Mouse (Mus musculus) liver, embryonic 11.5 days (tissue): ENCODE measurements around the gene Sirt5. TPM values are rescaled to one million over a fixed set of nuclear protein-coding genes. Genes with fewer than 3 reads are reported as not detected.

Experiments used
- ATAC-seq: fragments of 200-750 bp; cut with Nextera tagmentation; replicated peaks from 2 replicates; pipeline ENCODE4 v1.8.0; 2017; ENCODE audit warnings: moderate number of reproducible peaks, mild to moderate bottlenecking, moderate TSS enrichment, moderate library complexity; ENCODE audit not compliant: low FRiP score
- DNase-seq: peaks from one replicate; pipeline ENCODE4 v3.0.0-alpha.2; 2017; ENCODE audit warnings: low spot score
- H3K27ac ChIP-seq: fragments of 300-500 bp; sonication (generic); 2 replicates; pipeline ENCODE4 v1.5.1; 2014; ENCODE audit warnings: mild to moderate bottlenecking, low read depth, low read length, control low read depth
- H3K27me3 ChIP-seq: fragments of 300-500 bp; sonication (generic); replicated peaks from 2 replicates; pipeline ENCODE4 v1.6.1; 2014; ENCODE audit warnings: low read length, mixed read lengths; ENCODE audit not compliant: control insufficient read depth, insufficient read depth
- H3K36me3 ChIP-seq: fragments of 300-500 bp; sonication (generic); 2 replicates; pipeline ENCODE4 v1.6.1; 2014; ENCODE audit warnings: mild to moderate bottlenecking, low read length, moderate library complexity, mixed read lengths; ENCODE audit not compliant: control insufficient read depth, insufficient read depth
- H3K4me1 ChIP-seq: fragments of 300-500 bp; sonication (generic); replicated peaks from 2 replicates; pipeline ENCODE4 v1.6.1; 2014; ENCODE audit warnings: low read length, mixed read lengths; ENCODE audit not compliant: control insufficient read depth, insufficient read depth
- H3K4me2 ChIP-seq: fragments of 300-500 bp; sonication (generic); 2 replicates; pipeline ENCODE4 v1.6.1; 2014; ENCODE audit warnings: mild to moderate bottlenecking, control low read depth, moderate library complexity
- H3K4me3 ChIP-seq: fragments of 300-500 bp; sonication (generic); 2 replicates; pipeline ENCODE4 v1.5.1; 2014; ENCODE audit warnings: low read depth, low read length, control low read depth
- H3K9ac ChIP-seq: fragments of 300-500 bp; sonication (generic); 2 replicates; pipeline ENCODE4 v1.6.1; 2014; ENCODE audit warnings: low read depth, low read length, control low read depth
- H3K9me3 ChIP-seq: fragments of 300-500 bp; sonication (generic); 2 replicates; pipeline ENCODE4 v1.6.1; 2016; ENCODE audit warnings: low read length, inconsistent platforms, mixed read lengths; ENCODE audit not compliant: control insufficient read depth
- WGBS: fragments of 180-500 bp; shearing (Covaris S2); extraction: QIAGEN DNeasy Blood & Tissue Kit; methylation state at CpG from one replicate; pipeline ENCODE4 v1.1.7; 2014; 5-methylcytosine and 5-hydroxymethylcytosine counted together
- polyA plus RNA-seq: library from polyadenylated mRNA; unstranded; fragments of >200 nt; fragmentation: Nextera tagmentation; extraction: Ambion mirVana; gene quantifications from 2 replicates; pipeline ENCODE4 v1.2.1, GENCODE M21; 2014

Sirt5 gene
- polyA plus RNA-seq, 1 experiment from 2014 or later, result 12.9 TPM

DNA sequence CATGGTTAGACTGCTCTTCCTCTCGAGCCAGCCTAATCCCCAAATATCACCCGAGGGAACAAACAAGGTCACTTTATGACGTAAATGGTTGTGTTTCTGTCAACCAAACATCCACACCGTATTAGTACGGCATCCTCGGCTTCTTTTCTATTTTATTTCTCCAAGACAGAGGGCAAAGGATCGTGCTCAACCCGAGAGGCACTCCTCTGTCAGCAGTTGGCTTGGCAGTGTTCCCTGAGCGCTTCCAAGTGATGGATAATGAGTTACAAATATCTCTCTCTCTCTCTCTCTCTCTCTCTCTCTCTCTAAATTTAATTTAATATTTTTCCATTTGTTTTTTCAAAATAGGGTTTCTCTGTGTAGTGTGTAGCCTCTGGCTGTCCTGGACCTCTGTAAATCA is 2.9 kb upstream of the Sirt5 start:
- no peak overlapping the region for H3K4me2 ChIP-seq
- no peaks in the 10 kb centered on the region for H3K27me3 ChIP-seq
- DNase-seq (no peak), ATAC-seq (no peak)
- H3K9ac ChIP-seq, result no peak overlapping the region
- no peak overlapping the region for H3K27ac ChIP-seq
- H3K36me3 ChIP-seq, result no peaks in the 10 kb centered on the region
- 77% methylated on average over 9 of the region's 9 CpGs for WGBS
- H3K4me1 ChIP-seq, result 0 out of 2 replicates have a peak, but pooled peaks cover 4% of the 10 kb centered on the region
- no peak overlapping the region for H3K4me3 ChIP-seq
- H3K9me3 ChIP-seq, result no peaks in the 10 kb centered on the region

DNA sequence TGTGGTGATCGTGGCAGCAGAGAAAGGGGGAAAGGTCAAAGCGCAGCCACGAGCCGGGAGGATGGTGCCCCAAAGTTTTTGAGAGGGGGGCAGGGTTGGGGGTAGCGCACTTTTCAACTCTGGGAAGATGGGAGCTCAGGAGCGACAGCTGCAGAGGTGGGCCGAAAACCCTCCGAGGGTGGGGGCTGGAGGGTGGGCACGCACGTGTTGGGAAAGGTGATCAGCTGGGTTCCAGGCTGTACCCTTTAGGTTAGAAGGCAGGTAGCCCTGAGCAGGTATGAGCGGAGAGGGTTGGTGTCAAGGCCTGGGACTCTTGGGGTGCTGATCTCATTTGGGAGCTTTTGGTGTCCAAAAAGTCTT is 509 bp downstream of the Sirt5 start:
- Histone ChIP-seq H3K4me1 (0 out of 2 replicates have a peak, but pooled peaks cover 4% of the 10 kb centered on the region), H3K4me2 (peak overlapping the region; percentile 87), H3K27me3 (no peaks in the 10 kb centered on the region), H3K4me3 (peak overlapping the region; percentile 72), H3K9ac (peak overlapping the region; percentile 70), H3K36me3 (peaks cover 2% of the 10 kb centered on the region; the same call in 1 of the 2 replicates), H3K9me3 (no peaks in the 10 kb centered on the region), H3K27ac (0 out of 2 replicates have a peak overlapping the region, but pooled peaks have one; percentile 5)
- 9% methylated on average over 11 of the region's 11 CpGs for WGBS
- no peak for DNase-seq
- no peak for ATAC-seq

DNA sequence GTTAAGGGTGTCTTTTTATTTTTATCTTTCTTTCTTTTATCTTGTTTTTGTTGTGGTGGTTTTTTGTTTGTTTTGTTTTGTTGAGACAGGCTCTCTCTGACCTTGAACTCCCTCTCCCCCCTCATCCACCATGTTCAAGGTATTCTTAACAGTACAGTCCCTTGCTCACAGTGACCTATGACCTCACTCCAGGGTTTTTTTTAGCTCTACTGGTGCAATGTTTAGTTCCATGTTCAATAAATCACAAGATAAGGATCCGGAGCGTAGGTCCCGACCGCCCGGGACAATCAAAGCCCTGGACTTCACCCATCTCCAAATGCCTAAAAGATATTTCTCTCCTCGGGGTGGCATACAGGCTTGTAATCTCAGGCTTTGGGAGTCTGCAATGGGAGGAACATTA is 4.8 kb downstream of the Sirt5 start:
- H3K4me3 ChIP-seq, result no peak overlapping the region
- H3K9me3 ChIP-seq, result no peaks in the 10 kb centered on the region
- H3K36me3 ChIP-seq, result peaks cover 17% of the 10 kb centered on the region
- 78% methylated on average over 6 of the region's 6 CpGs for WGBS
- H3K27me3 ChIP-seq, result no peaks in the 10 kb centered on the region
- no peak overlapping the region for H3K9ac ChIP-seq
- H3K4me1 ChIP-seq, result peaks cover 4% of the 10 kb centered on the region; the same call in 1 of the 2 replicates
- H3K27ac ChIP-seq, result no peak overlapping the region
- ATAC-seq, result no peak
- H3K4me2 ChIP-seq, result no peak overlapping the region
- DNase-seq, result no peak

DNA sequence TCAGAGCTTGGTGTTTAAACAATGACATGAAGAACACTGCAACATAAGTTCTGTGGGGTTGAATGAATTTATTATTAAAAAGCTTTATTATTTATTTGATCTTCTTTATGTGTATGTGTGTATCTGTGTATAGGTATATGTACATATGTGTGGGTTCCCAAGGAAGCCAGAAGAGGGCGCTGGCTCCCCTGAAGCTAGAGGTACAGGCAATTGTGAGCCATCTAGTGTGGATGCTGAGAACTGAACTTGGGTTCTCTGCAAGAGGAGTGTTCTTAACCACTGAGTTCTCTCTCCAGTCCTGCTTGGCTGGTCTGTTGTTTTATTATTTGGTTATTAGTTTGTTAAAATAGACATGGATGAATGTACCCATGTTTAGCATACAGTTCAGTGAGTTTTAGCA is 7.6 kb downstream of the Sirt5 start:
- no peak overlapping the region for H3K4me2 ChIP-seq
- no peak overlapping the region for H3K4me3 ChIP-seq
- H3K4me1 ChIP-seq, result no peaks in the 10 kb centered on the region; the same call in 1 of the 2 replicates
- no peak overlapping the region for H3K9ac ChIP-seq
- no peaks in the 10 kb centered on the region for H3K27me3 ChIP-seq
- ATAC-seq (no peak), DNase-seq (no peak)
- 80% methylated on average over 1 of the region's 1 CpGs for WGBS
- no peak overlapping the region for H3K27ac ChIP-seq
- peaks cover 23% of the 10 kb centered on the region for H3K36me3 ChIP-seq
- H3K9me3 ChIP-seq, result no peaks in the 10 kb centered on the region

DNA sequence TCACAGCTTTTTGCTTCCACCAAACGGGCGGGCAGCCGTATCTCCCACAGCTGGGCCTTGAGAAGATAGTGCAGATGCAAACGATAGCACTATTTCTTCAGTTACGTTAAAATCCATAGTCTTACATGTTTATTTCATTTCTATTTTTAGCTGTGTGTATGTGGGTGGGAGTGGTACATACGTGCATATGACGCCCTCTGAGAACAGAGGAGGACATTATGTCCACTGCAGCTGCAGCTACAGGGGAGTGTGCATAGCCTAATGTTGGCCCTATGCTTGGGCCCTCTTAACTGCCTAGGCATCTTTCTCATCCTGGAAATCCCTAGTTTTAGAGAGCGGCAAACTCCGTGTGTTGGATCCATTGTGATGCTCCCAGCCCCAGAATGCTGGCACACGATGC is 8.9 kb downstream of the Sirt5 start:
- ATAC-seq (no peak), DNase-seq (no peak)
- peak overlapping the region; percentile 25; the same call in 1 of the 2 replicates for H3K27ac ChIP-seq
- H3K9ac ChIP-seq, result no peak overlapping the region
- no peaks in the 10 kb centered on the region for H3K27me3 ChIP-seq
- H3K4me2 ChIP-seq, result no peak overlapping the region
- H3K36me3 ChIP-seq, result peaks cover 23% of the 10 kb centered on the region
- no peaks in the 10 kb centered on the region; the same call in 1 of the 2 replicates for H3K4me1 ChIP-seq
- WGBS, result 78% methylated on average over 10 of the region's 10 CpGs
- no peak overlapping the region for H3K4me3 ChIP-seq
- H3K9me3 ChIP-seq, result no peaks in the 10 kb centered on the region

DNA sequence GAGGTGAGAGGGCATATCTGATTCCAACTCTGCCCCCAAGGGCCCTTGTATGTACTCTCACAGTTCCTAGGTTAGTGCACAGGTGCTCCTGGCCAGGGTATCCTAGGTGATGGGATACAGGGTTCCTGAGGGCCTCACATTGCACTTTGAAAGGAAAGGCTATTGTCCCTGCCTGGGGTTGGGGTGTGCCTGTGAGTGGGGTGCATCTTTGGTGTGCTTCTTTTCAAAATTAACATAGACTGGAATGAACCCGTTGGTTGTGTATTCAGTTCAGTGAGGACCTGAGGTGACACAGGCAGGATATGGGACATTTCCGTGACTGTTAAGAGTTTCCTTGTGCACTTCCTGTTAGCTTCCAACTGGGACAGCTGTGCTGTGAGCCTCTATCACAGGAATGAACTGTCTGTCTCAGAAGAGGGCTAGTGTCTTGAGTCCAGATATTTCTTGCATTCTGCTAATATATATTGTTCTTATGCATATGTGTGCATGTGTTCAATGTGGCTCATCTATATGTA is 9.7 kb downstream of the Sirt5 start:
- Histone ChIP-seq H3K4me2 (no peak overlapping the region), H3K27me3 (no peaks in the 10 kb centered on the region), H3K27ac (0 out of 2 replicates have a peak overlapping the region, but pooled peaks have one; percentile 25), H3K4me3 (no peak overlapping the region), H3K9ac (no peak overlapping the region), H3K4me1 (no peaks in the 10 kb centered on the region; the same call in 1 of the 2 replicates), H3K9me3 (no peaks in the 10 kb centered on the region), H3K36me3 (peaks cover 23% of the 10 kb centered on the region)
- ATAC-seq, result no peak
- 51% methylated on average over 2 of the region's 2 CpGs for WGBS
- DNase-seq, result no peak

DNA sequence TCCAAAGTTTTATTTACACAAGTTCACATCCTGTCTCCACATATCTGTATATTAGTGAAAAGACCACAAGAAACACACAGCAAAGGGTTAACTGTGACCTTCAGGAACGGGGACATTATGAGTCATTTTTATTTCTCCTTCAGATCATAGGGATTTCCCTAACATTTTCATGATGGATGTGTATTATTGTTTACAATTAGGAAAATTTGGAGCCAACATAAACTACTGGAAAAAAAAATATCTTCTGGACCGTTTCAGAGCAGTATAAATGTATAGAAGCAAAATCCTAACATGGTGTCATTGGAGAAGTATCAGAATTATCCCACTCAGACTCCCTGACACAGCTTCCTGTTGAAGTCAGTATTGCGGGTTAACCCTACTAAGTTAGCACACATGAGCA is 14.7 kb downstream of the Sirt5 start:
- no peak overlapping the region for H3K9ac ChIP-seq
- DNase-seq (no peak), ATAC-seq (no peak)
- WGBS, result 77% methylated on average over 3 of the region's 3 CpGs
- H3K36me3 ChIP-seq, result peaks cover 6% of the 10 kb centered on the region
- H3K4me2 ChIP-seq, result no peak overlapping the region
- H3K9me3 ChIP-seq, result no peaks in the 10 kb centered on the region
- no peak overlapping the region for H3K27ac ChIP-seq
- no peaks in the 10 kb centered on the region for H3K27me3 ChIP-seq
- H3K4me3 ChIP-seq, result no peak overlapping the region
- H3K4me1 ChIP-seq, result no peaks in the 10 kb centered on the region

DNA sequence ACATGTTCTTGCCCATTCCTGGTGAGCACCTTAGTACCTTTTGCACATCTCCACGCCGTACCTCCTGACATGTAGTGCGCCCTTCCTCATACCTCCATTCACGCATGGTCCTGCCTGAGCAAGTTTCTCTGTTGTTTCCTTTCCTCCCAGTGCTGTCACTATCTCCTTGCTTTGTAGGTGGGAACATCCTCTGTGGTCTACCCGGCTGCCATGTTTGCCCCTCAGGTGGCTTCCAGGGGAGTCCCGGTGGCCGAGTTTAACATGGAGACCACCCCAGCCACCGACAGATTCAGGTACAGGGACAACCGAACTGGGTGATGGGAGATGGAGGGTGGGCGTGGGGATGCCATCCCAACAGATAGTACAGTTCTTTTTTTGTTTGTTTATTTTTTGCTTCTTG is 20.0 kb downstream of the Sirt5 start:
- DNase-seq (no peak), ATAC-seq (no peak)
- WGBS, result 92% methylated on average over 10 of the region's 10 CpGs
- H3K9me3 ChIP-seq, result no peaks in the 10 kb centered on the region
- no peaks in the 10 kb centered on the region for H3K27me3 ChIP-seq
- H3K27ac ChIP-seq, result no peak overlapping the region
- no peaks in the 10 kb centered on the region; the same call in 1 of the 2 replicates for H3K36me3 ChIP-seq
- no peak overlapping the region for H3K4me2 ChIP-seq
- no peak overlapping the region for H3K9ac ChIP-seq
- no peaks in the 10 kb centered on the region for H3K4me1 ChIP-seq
- no peak overlapping the region for H3K4me3 ChIP-seq

DNA sequence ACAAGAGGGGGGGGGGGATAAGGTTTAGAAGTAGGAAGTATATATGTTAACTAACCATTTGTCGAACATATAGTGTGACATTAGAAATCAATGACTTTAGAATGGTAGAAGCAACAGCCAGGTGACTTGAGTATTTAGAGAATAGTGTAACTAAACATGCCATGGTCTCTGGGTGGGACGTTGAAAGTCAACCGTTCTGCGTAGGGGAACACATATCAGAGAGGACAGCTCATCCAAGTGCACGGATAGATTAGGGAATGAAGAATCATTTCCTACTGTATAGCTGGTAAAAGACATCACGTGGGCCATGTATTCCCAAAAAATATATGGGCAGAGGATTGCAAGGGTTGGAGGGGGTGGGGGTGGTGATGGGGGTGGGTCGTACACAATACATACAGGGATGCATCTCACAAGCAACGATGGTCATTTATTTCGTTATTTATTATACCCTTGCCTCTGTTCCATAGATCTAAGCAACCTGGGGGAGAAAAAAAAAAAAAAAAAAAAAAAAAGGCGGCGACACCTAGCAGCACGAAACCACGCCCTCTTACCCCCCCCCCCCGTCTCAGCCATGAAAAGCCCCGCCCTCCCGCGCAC is 32.5 kb downstream of the Sirt5 start:
- WGBS, result 54% methylated on average over 12 of the region's 17 CpGs
- DNase-seq (no peak), ATAC-seq (no peak; the same call in 1 of the 2 replicates)
- Histone ChIP-seq H3K4me2 (peak overlapping the region; percentile 77), H3K36me3 (peaks cover 4% of the 10 kb centered on the region), H3K9ac (no peak overlapping the region), H3K4me3 (peak overlapping the region; percentile 89), H3K9me3 (no peaks in the 10 kb centered on the region), H3K27ac (peak overlapping the region; percentile 91; the same call in 1 of the 2 replicates), H3K27me3 (no peaks in the 10 kb centered on the region), H3K4me1 (peaks cover 5% of the 10 kb centered on the region)
